Mouse (Mus musculus) telencephalon, adult 2 months (tissue): ENCODE results near the gene Mab21l2.
A peak's percentile ranks its signal among the peaks of the same experiment; 100 is the strongest.

ENCODE experiments used
- DNase-seq: peaks from one replicate; pipeline ENCODE4 v3.0.0-alpha.2; 2011; ENCODE audit warnings: low read depth, low spot score

Gene Mab21l2

GRCm38 (mm10) chr3:86548091-86549015 lies at the start of gene Mab21l2:
Gene Mab21l2 (minus strand): TSS chr3:86548629.
- no peak for DNase-seq

GRCm38 (mm10) chr3:86575312-86575711 lies 26.9 kb upstream of the Mab21l2 start:
- no peak for DNase-seq

- DNase-seq, result no peak
These were observed 24.3 kb upstream of the Mab21l2 start for GRCm38 (mm10) chr3:86572519-86573244.

GRCm38 (mm10) chr3:86571518-86571917 lies 23.1 kb upstream of the Mab21l2 start:
- no peak for DNase-seq

- no peak for DNase-seq
These were observed 18.9 kb upstream of the Mab21l2 start for GRCm38 (mm10) chr3:86567312-86567711.

GRCm38 (mm10) chr3:86561396-86561795 lies 13.0 kb upstream of the Mab21l2 start:
- no peak for DNase-seq

- no peak for DNase-seq
These were observed 12.6 kb upstream of the Mab21l2 start for GRCm38 (mm10) chr3:86561023-86561344.

- DNase-seq, result no peak
These were observed 12.0 kb upstream of the Mab21l2 start for GRCm38 (mm10) chr3:86560281-86561022.

GRCm38 (mm10) chr3:86559635-86560034 lies 11.2 kb upstream of the Mab21l2 start:
- DNase-seq, result no peak

GRCm38 (mm10) chr3:86558976-86559375 lies 10.5 kb upstream of the Mab21l2 start:
- DNase-seq, result no peak

GRCm38 (mm10) chr3:86552170-86552569 lies 3.7 kb upstream of the Mab21l2 start:
- no peak for DNase-seq

- DNase-seq, result no peak
These were observed 2.7 kb upstream of the Mab21l2 start for GRCm38 (mm10) chr3:86551011-86551728.

- no peak for DNase-seq
These were observed 2.0 kb upstream of the Mab21l2 start for GRCm38 (mm10) chr3:86550301-86551010.

- DNase-seq, result no peak
These were observed 1.1 kb downstream of the Mab21l2 start for GRCm38 (mm10) chr3:86547251-86547791.

GRCm38 (mm10) chr3:86546471-86547250 lies 1.8 kb downstream of the Mab21l2 start:
- peak; percentile 6 for DNase-seq

GRCm38 (mm10) chr3:86545945-86546344 lies 2.5 kb downstream of the Mab21l2 start:
- DNase-seq, result no peak

GRCm38 (mm10) chr3:86544785-86545184 lies 3.6 kb downstream of the Mab21l2 start:
- DNase-seq, result no peak

- DNase-seq, result no peak
These were observed 6.5 kb downstream of the Mab21l2 start for GRCm38 (mm10) chr3:86541863-86542397.

- no peak for DNase-seq
These were observed 7.3 kb downstream of the Mab21l2 start for GRCm38 (mm10) chr3:86541074-86541614.
